ENCODE assay signal across 7 mouse cellular contexts in the genomic region with DNA sequence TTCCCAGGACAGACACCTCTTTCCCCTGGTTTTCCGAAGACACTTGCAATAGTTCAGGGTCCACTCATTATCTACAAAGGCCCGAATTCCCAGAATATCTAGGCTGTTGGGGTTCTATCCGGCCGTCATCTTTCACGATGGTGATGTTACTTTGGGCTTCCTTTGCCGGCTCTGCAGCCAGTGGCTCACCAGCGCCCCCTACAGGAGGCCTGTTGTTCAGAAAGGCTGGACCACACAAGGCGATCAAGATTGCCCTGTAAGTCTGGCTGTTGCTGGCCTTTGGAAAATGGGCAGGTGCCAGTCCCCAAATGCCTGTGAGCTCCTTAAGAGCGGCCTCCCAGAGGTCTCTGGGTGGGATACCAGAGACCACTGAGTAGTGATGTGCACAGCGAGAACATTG. TPM values are rescaled to one million over a fixed set of nuclear protein-coding genes. Genes with fewer than 3 reads are reported as not detected.
DNase-seq lines count a peak whose midpoint lies in the region; ATAC-seq lines count a peak whose summit lies in the region.

No protein-coding gene starts in this region.

- ATAC-seq in intestine, embryonic 15.5 days = peak; percentile 77
- 0 out of 2 replicates have a peak, but pooled peaks have one; percentile 23 for ATAC-seq in limb, embryonic 11.5 days (ENCODE audit: insufficient number of reproducible peaks, low FRiP score, low TSS enrichment, low read depth)
- peak; percentile 79 for ATAC-seq in midbrain, embryonic 15.5 days (replicated peaks)

- DNase-seq in adrenal gland, postnatal 10 days = peak; percentile 89
- peak; percentile 84 for DNase-seq in embryo, embryonic 10 days (ENCODE audit: low spot score)
- DNase-seq in gastrocnemius, postnatal 25 days = peak; percentile 41
- DNase-seq in limb, embryonic 11.5 days (ENCODE audit: low spot score) = peak; percentile 87
- DNase-seq in spleen, postnatal 10 days (ENCODE audit: low spot score in 2 of 2) = peak; percentile 61 to 83

- no peaks in the 10 kb centered on the region for H3K9me3 ChIP-seq in intestine, embryonic 15.5 days
- no peaks in the 10 kb centered on the region for H3K9me3 ChIP-seq in limb, embryonic 11.5 days (ENCODE audit: control insufficient read depth, low read length)
- H3K9me3 ChIP-seq in midbrain, embryonic 15.5 days = no peaks in the 10 kb centered on the region

- no peak overlapping the region for H3K9ac ChIP-seq in intestine, embryonic 15.5 days
- no peak overlapping the region for H3K9ac ChIP-seq in limb, embryonic 11.5 days (ENCODE audit: low read length)
- peak overlapping the region; percentile 13 for H3K9ac ChIP-seq in midbrain, embryonic 15.5 days

- no peak overlapping the region for H3K4me3 ChIP-seq in intestine, embryonic 15.5 days (replicated peaks)
- no peak overlapping the region for H3K4me3 ChIP-seq in limb, embryonic 11.5 days (ENCODE audit: low read depth, low read length)
- H3K4me3 ChIP-seq in midbrain, embryonic 15.5 days = peak overlapping the region; percentile 24

- no peaks in the 10 kb centered on the region for H3K27me3 ChIP-seq in intestine, embryonic 15.5 days (replicated peaks)
- H3K27me3 ChIP-seq in limb, embryonic 11.5 days (ENCODE audit: control insufficient read depth, insufficient read depth, low read length) = no peaks in the 10 kb centered on the region
- H3K27me3 ChIP-seq in midbrain, embryonic 15.5 days (replicated peaks) = no peaks in the 10 kb centered on the region

- H3K27ac ChIP-seq in intestine, embryonic 15.5 days = no peak overlapping the region
- no peak overlapping the region for H3K27ac ChIP-seq in limb, embryonic 11.5 days (replicated peaks; ENCODE audit: low read depth, low read length)
- H3K27ac ChIP-seq in midbrain, embryonic 15.5 days = peak overlapping the region; percentile 31; the same call in 1 of the 2 replicates

- H3K4me2 ChIP-seq in intestine, embryonic 15.5 days (replicated peaks) = peak overlapping the region; percentile 46
- peak overlapping the region; percentile 33 for H3K4me2 ChIP-seq in limb, embryonic 11.5 days (ENCODE audit: low read depth, severe bottlenecking)
- peak overlapping the region; percentile 53 for H3K4me2 ChIP-seq in midbrain, embryonic 15.5 days

- 12% methylated on average over 10 of the region's 10 CpGs for WGBS in intestine, embryonic 15.5 days
- 13% methylated on average over 10 of the region's 10 CpGs for WGBS in limb, embryonic 11.5 days
- 9% methylated on average over 10 of the region's 10 CpGs for WGBS in midbrain, embryonic 15.5 days

- H3K36me3 ChIP-seq in intestine, embryonic 15.5 days = no peaks in the 10 kb centered on the region
- no peaks in the 10 kb centered on the region for H3K36me3 ChIP-seq in limb, embryonic 11.5 days (ENCODE audit: control insufficient read depth, insufficient read depth, low read length)
- no peaks in the 10 kb centered on the region for H3K36me3 ChIP-seq in midbrain, embryonic 15.5 days (replicated peaks)

- no peaks in the 10 kb centered on the region for H3K4me1 ChIP-seq in intestine, embryonic 15.5 days (replicated peaks)
- H3K4me1 ChIP-seq in limb, embryonic 11.5 days (ENCODE audit: control insufficient read depth, insufficient read depth, low read length) = peaks cover 3% of the 10 kb centered on the region; the same call in 1 of the 2 replicates
- H3K4me1 ChIP-seq in midbrain, embryonic 15.5 days = peaks cover 9% of the 10 kb centered on the region

RNA-seq across cellular contexts. Expression of gene Nphp4, which starts 41.3 kb away (rescaled TPM):
- 1 to 10 TPM; 3.0 to 4.3 TPM for total RNA-seq in adrenal gland, postnatal 10 days (2021)
- under 1 TPM; 0.67 to 0.94 TPM for total RNA-seq in gastrocnemius, postnatal 25 days (2021)
- 1.7 TPM in 2 replicates for polyA plus RNA-seq in intestine, embryonic 15.5 days (2015; fragmentation: Nextera tagmentation; extraction: Ambion mirVana)
- 2.6 and 2.7 TPM in 2 replicates for polyA plus RNA-seq in limb, embryonic 11.5 days (2014; fragmentation: Nextera tagmentation; extraction: Ambion mirVana)
- polyA plus RNA-seq in midbrain, embryonic 15.5 days (2015; fragmentation: Nextera tagmentation; extraction: Ambion mirVana) = 6.2 and 6.3 TPM in 2 replicates

RNA-seq across cellular contexts. Expression of gene Kcnab2, which starts 42.4 kb away (rescaled TPM):
- 10 to 100 TPM in 1 of 2 experiments, 1 to 10 TPM in 1; 8.1 to 12.0 TPM for total RNA-seq in adrenal gland, postnatal 10 days (2021)
- 1 to 10 TPM; 2.2 to 2.8 TPM for total RNA-seq in gastrocnemius, postnatal 25 days (2021)
- 3.6 and 3.8 TPM in 2 replicates for polyA plus RNA-seq in intestine, embryonic 15.5 days (2015; fragmentation: Nextera tagmentation; extraction: Ambion mirVana)
- 3.6 and 3.7 TPM in 2 replicates for polyA plus RNA-seq in limb, embryonic 11.5 days (2014; fragmentation: Nextera tagmentation; extraction: Ambion mirVana)
- polyA plus RNA-seq in midbrain, embryonic 15.5 days (2015; fragmentation: Nextera tagmentation; extraction: Ambion mirVana) = 26.1 and 27.8 TPM in 2 replicates

Comparison
In these comparisons a context has a peak if more than half of its experiments do, and no peak if none do; other contexts are left out.
1. ATAC-seq: peak in every context shown above with its lines; median percentile 79 in midbrain, embryonic 15.5 days; 77 in intestine, embryonic 15.5 days; 23 in limb, embryonic 11.5 days.